Mouse (Mus musculus) common myeloid progenitor, adult 5-6 weeks (primary cell): Measurements from ENCODE around the gene Zbtb41. TPM values are rescaled to one million over a fixed set of nuclear protein-coding genes. Genes with fewer than 3 reads are reported as not detected.
A peak's percentile ranks its signal among the peaks of the same experiment; 100 is the strongest.
"Not testable (repeated sequence)": the region's sequence is repeated elsewhere in the genome, so short reads cannot be mapped to it uniquely, and the experiment has no call there.

ENCODE experiments used
- ATAC-seq: replicated peaks from 2 replicates; pipeline ENCODE4 v1.8.0; 2016; ENCODE audit warnings: low read depth, mild to moderate bottlenecking, moderate TSS enrichment, inconsistent platforms; ENCODE audit not compliant: poor library complexity, severe bottlenecking
- total RNA-seq: library from RNA; stranded (forward); fragments of 200-1000, 187-1606 nt; gene quantifications from 2 replicates; pipeline ENCODE4 v1.2.3, GENCODE M21; 2017

Gene Zbtb41
- 21.2 and 28.9 TPM in 2 replicates for total RNA-seq

DNA sequence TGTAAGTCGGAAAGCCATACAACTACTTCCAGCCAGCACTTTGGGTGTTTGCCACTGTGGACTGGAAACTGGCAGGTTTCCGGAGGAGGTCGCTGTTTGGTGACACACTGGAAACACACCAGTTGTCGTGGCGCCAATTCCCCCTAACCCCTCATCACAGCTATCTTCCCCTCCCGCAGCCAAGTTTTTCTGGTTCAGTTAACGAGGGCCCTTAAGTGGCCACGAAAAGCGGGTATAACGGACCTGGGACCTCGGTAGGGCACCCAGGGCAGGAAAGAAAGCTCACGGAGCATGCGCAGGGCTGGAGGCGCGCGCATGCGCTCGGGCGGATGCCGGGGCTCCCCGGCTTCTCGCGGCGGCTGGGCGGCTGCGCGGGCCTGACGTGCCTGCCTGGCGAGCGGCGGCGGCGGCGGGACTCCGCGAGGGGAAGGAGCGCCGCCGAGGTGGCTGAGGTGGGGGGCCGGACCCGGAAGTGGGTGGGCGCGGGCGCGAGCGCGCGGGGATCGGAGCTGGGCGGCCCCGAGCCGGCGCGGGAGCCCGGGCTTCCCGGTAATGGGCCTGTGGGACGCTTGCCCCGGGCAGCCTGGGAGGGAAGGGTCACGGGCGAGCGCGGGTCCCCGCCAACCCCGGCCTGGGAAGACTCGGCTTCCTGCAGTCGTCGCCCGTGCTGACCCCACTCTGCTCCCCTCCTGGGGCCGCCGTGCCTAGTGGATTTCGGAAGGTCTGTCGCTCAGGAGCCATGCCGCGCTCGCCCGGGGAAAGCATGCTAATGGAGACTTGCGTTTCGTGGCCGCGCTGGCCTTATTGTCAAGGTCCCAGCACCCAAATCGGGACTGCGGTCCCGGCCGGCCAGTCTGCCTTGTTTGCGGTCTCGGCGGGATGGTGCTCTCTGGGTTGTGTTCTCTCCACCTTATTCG is at the start of gene Zbtb41:
TSS of gene Zbtb41 (plus strand) at position 414 of the 917 bp plus-strand sequence.
- peak; percentile 77 for ATAC-seq

DNA sequence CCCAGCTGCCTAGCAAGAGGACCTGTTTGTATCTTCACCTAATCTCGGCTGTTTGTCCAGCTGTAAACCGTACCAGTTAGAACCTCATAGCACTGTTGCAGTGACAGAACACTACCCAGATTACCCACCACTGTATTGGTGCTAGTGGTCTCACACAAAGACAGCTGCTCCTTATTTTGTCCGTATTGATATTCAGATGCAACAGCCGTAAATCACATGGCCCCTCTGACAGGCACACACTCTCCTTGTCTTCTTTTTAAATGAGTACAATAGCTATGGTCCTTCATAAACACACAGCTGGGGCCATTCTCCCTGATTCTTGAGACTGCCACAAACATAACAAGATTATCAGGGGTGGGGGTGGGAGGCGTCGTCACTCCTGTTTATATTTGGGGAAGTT is 46.2 kb upstream of the Zbtb41 start:
- ATAC-seq: no peak

DNA sequence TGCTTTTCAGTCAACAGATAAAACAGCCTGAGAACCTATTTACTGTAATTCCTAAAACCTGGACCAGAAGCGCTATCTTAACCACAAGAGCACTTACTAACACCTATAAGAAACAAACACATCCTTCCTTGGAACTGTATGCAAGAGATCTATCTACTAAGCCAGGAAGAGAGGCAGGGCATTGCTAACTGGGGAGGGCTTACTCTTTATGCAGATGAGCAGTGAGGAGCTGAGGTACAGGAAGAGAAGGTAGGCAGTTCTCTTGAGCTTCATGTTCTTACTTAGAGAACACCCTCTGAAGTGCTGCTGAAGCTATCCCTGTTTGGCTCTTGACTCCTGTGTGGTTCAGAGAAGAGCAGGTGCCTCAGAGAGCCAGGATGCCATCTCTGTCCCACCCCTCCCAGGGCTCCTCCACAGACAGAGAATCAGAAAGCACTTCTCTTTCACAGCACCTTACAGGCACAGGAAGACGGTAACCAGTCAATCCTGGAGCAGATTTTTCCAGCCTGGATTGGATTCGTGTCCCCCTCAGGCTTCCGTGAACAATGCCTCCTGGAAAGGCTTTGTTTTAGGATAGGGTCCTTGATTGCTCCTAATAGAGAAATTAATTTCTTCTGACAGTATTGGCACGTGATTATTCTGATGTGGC is 45.3 kb upstream of the Zbtb41 start, which contains the start of gene Crb1:
TSS of gene Crb1 (minus strand) at position 463 of the 649 bp plus-strand sequence.
- peak; percentile 42; the same call in 1 of the 2 replicates for ATAC-seq

DNA sequence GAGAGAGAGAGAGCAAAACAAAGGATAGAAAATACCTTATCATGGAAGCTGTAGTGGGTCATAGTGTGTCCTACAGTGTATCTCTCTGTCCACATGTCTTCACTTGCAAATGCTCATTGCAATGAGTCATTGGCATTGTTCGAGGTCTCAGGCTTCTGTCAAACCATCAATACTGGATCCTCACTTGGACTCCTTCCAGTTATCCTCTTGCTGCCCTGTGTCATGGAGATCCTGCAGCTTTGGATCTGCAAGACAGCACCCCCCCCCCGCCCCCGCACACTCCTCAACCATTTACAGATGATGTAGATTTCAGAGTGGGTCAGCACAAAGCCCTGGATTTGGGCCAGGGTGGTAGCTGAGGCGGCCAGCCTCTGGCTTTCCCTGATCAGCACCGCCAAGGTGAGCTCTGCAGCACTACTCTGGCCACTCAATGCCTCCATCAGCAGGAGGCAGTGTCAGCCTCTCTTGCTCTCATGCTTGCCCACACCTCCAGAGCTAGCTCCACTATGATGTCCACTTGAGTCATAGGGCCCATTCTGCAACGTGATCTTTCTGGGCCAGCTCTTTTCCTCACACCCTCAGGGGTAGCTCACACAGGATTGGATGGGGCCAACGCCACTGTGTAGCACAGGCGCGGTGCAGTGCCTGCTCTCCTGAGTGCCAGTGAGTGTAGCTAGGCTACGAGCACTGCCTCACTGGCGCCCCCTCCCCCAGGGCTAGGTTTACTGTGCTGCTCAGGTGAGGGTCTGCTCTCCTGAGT is 43.0 kb upstream of the Zbtb41 start:
- peak; percentile 39; the same call in 1 of the 2 replicates for ATAC-seq

DNA sequence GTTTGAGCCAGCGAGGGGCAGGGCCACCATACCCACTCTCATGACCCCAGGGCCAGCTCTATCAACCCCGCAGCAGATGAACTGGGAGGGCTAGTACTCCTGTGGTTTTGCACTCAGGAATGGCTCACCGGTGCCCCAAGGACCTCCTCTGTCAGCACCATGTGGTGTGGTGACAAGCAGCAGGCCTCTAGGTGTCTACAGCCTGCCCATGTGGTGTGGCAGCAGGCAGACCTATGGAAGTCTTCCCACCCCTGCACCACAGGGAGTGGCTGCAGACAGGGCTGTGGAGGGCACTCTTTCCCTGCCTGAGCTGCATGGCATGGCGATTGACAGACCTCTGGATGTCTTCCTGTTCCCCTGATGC is 42.5 kb upstream of the Zbtb41 start:
- ATAC-seq: 0 out of 2 replicates have a peak, but pooled peaks have one; percentile 11

DNA sequence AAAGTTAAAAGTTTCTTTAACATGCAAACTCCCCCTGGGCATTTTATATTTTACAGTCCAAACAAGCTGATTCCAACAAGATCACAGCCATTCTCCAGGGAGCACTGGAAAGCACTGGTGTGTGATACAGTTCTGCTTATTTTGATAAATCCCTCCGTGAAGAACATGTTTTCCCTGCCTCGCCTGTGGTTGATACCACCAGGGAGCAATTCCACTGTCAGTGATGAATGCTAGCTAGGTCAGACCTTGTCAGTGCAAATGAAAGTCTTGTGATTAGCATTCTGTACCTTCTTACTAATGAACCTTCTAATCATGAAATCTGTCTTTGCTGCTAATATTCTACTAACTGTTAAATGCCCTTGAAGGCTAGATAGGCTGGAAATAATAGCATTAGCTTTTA is 30.3 kb upstream of the Zbtb41 start:
- no peak for ATAC-seq

DNA sequence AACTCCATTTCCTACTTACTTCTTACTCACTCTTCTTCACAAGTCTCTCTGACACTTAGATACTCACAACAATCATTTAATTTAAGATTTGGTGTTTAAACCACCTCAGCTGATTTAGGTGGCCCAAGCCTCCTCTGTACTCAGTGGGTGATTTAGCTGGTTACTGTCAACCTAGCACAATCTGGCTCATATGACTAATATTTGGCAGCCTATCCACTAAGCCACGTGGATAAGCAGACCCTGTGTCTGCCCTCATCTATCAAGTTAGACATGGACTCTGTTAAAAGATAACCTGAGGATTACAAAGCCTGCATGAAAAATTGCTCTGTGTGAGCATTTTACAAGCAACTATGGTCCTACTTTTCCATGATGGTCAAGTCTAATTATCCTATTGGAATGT is 25.5 kb upstream of the Zbtb41 start:
- ATAC-seq: no peak

DNA sequence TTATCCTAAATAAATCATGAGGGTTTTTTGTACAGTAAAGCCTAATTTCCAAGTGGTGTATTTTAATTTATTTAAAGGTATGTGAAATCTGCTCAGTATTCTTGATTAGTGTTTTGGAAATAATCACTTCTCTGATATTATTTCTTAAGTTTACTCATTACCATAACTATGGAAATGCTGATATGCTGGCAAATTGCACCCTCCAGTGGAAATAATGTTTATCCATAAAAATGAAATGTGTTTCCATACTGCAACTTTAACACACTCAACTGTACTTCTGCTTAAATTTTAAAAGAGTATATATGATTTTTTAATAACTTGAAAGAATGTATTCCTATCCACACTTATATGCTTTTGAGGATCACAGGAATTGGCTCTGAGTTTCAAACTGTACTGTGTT is 16.3 kb upstream of the Zbtb41 start:
- ATAC-seq: no peak

DNA sequence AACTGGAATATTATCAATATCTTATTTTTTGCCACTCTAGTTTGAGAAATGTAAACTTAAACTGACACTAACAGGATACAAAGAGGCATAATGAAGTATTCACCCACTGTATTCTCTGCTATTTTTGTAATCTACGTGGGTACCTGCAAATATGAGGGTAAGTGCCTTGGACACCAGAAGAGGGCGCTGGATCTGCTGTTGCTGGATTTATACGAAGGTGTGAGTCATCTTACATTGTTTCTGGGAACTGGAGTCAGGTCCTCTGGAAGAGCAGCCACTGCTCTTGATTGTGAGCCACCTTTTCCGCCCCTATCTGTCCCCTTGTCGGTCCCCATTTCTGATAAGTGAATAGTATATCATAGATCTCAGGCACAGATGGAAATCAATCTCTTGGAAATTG is 14.4 kb upstream of the Zbtb41 start:
- ATAC-seq: no peak

DNA sequence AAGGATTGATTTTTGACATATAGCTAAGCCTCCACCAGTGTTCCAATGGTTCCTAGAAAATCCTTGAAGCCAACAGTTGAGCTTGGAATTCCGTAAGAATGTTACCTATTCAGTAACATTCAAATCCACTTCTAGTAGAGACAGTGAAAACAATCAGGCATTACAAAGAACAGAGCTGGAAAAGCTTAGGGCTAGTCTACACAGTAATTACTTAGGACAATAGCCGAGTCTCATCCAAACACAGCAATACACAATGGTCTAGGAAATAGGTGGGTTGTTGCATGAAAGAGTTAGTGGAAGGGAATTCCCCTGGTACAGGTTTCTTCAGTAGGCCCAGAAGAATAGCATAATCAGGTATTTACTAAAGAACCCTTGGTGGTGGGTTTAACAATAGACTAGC is 9.7 kb upstream of the Zbtb41 start:
- not testable (repeated sequence) for ATAC-seq

DNA sequence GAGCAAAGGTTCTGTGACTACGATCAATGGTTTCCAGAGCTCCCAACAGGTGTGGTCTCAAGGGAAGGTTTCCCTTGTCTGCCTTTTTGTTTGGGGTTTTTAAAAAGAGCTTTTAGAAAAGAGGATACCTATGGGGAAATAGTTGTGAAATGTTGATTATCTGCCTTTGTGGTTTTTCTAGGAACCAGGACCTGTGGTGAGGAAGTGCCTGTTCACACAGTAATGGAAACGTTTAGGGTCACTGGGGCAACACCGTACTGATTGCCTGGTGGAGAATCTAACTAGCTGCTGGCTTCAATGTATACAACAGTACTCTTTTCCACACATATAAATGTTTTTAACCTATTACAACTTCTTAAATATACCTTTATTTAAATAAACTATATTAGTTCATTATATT is 8.6 kb upstream of the Zbtb41 start:
- peak; percentile 96 for ATAC-seq

DNA sequence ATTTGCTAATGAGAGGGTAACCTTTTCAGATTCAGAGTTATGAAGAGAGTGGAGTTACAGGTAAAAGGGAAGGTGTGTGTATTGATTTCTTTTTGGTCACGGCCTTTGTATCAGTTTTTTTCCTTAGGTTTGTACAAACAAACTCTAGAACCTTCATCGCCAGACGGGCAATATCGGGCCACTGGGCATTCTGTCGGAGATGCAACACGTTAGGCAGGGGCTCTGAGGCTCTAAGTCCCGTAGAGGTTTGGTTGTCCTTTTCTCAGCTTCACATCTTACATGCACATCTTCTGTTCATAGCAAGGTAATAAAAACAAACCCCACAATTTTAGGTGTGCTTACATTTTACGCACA is 590 bp upstream of the Zbtb41 start:
- peak; percentile 39 for ATAC-seq

DNA sequence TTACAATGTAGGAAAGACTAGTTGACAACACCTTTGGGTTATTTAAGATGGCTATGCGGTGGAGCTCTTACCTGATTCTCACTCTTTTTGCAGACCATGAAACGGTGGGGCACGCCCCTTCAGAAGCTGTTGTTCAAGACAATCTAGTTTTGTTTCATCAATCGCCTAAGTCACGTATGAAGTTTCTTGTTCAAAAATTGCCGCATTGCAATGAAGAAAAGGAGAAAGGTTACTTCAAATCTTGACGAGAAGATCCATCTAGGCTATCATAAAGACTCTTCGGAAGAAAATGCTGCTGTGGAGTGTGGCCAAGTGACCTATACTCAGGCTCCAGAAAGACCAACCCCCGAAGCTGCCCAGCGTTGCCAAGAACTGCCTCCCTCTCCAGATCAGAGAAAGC is 853 bp downstream of the Zbtb41 start:
- 0 out of 2 replicates have a peak, but pooled peaks have one; percentile 10 for ATAC-seq

DNA sequence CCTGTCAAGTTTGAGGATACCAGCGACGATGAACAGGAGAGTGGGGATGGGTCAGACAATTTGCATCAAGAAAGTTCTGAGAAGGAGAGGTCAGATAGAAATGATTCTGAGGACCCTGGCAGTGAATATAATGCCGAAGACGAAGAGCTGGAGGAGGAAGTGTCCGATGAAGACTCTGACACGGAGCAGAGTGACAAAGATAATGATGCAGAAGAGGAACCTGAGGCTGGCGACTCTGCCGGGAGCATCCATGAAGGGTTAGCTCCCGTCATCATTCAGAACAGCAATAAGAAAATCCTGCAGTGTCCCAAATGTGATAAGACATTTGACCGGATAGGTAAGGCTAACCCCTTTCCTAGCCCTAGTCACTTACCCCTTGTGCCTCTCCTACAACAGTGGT is 1.8 kb downstream of the Zbtb41 start:
- no peak for ATAC-seq

DNA sequence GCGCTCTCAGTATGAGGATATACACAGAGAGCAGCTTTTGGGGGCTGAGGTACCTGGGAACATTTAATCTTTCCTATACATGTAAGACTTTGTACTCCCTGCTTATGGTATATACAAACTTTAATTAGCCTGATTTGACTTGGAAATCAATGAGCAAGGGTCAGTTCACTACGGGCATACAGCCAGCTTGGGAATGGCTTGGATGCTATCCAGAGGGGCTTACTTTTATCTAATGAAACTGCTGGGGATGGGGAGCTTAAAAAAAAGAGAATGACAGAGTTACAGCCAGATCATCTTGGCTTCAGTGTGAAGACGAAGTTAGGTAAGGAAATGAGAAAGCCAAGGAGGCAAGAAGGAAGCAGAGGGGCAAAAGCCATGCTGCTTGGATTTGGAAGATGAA is 2.9 kb downstream of the Zbtb41 start:
- ATAC-seq: no peak

DNA sequence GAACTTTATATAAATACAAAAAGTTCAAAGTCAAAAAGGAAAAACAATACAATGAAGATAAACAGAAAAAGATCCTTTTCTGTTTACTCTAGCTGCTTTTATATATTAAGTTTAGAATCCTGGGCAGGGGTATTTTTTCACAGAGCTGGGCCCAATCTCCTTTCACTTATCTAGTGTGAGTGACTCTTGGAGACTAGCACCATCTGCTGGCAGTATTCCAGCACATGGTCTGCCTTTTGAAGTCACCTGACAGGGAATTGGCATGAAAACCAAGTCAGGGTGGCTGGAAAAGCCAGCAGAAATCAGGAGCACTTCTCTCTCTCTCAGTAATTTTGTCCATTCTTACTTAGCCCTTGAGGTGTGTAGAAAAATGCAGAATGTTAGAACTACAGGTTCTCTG is 16.3 kb downstream of the Zbtb41 start:
- ATAC-seq: peak; percentile 56; the same call in 1 of the 2 replicates

DNA sequence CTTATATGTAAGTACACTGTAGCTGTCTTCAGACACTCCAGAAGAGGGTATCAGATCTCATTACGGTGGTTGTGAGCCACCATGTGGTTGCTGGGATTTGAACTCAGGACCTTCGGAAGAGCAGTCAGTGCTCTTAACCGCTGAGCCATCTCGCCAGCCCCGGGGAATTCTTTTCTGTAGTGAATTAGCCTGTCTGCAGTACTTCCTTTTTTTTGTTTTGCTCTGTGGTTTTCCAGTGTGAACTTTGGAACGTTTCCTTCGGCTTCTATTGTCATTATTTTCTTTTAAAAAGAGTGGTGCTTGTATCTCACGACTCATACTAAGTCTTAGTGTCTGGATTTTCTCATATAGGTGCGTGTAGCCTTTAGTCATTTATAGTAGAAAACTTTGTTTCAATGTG is 21.0 kb downstream of the Zbtb41 start:
- ATAC-seq: peak; percentile 56

DNA sequence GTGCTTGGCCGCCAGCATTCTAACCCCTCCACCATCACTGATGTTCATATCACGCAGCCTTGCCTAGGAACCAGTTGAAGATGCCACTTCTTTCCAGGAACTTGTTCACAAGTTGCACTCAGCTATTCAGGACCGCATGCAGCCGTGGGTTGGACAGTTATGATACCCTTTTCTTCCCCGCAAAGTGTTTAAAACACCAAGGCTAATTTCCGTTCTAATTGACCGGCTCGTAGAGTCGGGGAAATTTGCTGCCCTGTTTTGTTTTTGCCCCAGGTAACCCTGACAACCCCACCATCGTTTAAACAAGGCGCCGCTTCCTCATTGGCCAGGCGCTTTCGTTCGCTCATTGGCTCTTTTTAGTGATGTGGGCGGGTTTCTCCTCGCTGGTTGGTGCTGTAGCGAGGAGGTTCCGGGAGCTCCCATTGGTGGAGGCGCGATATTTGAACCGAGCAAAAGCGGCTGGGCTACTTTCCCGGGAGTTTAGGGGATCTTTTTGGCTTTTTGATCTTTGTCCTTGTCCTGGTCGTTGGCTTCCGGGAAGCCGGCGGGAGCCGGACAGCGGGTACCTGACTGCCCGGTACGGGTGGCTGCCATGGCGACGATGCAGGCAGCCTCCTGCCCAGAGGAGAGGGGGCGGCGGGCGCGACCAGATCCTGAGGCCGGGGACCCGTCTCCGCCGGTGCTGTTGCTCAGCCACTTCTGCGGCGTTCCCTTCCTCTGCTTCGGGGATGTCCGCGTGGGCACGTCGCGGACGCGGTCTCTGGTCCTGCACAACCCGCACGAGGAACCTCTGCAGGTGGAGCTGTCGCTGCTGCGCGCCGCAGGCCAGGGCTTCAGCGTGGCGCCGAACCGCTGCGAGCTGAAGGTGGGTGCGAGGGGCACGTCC is 32.5 kb downstream of the Zbtb41 start, which contains the start of gene Aspm:
TSS of gene Aspm (plus strand) at position 433 of the 886 bp plus-strand sequence.
- peak; percentile 98 for ATAC-seq

DNA sequence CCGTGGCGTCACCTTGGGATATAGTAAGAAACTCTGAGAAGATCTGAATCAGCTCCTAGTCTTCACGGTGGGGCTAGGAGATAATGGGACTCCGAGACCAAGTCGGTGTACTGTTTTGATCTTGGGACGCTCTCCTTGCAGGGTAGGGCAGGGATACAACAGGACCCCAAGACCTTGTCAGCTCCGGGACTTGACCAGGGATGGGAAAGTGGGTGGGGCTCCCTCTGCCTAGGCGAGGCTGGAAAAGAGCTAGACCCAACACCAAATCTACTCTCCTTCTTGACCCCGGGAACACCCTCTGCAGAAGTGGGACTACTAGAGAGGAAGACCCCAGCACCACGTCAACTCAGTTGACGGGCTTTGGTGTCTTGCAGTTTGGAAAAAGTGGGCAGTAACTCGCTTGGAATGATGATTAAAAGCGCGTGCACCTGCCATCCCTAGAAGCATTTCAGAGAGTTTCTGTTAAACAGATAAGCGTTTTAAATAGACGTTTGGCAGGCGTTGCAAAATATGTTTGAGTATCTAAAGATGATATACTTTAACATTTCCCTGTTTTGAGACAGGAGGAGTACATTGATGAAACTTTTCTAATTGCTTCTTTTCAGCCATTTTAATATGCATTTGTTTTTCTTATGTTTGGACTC is 33.3 kb downstream of the Zbtb41 start:
- peak; percentile 15 for ATAC-seq
